9 mouse cellular contexts compared by ENCODE assay signal in genomic region chr11:95805527-95805926, GRCm38 (mm10). TPM values are rescaled to one million over a fixed set of nuclear protein-coding genes. Genes with fewer than 3 reads are reported as not detected.
DNase-seq lines count a peak whose midpoint lies in the region; ATAC-seq and TF ChIP-seq lines count a peak whose summit lies in the region.
"Had no signal": no experiment of that assay in that cellular context is flagged by ENCODE, and none has a peak within 500 bp of the region (broad histone marks: within the 10 kb centered on the region; RNA-seq: fewer than 3 reads in every experiment).

No protein-coding gene starts in this region.

- no peak overlapping the region for H3K27ac ChIP-seq in forebrain, embryonic 13.5 days
- no peak overlapping the region for H3K27ac ChIP-seq in forebrain, embryonic 11.5 days (ENCODE audit: low read depth, low read length)
- peak overlapping the region; percentile 9; the same call in 1 of the 2 replicates for H3K27ac ChIP-seq in heart, embryonic 16.5 days (ENCODE audit: low read length)
- H3K27ac ChIP-seq in layer of hippocampus, adult 2 months, result no peak overlapping the region
- H3K27ac ChIP-seq in midbrain, embryonic 13.5 days, result no peak overlapping the region

- H3K9me3 ChIP-seq in forebrain, embryonic 13.5 days (replicated peaks), result peaks cover 7% of the 10 kb centered on the region
- H3K9me3 ChIP-seq in forebrain, embryonic 11.5 days (ENCODE audit: control insufficient read depth, low read length), result no peaks in the 10 kb centered on the region; the same call in 1 of the 2 replicates
- peaks cover 7% of the 10 kb centered on the region for H3K9me3 ChIP-seq in G1E (replicated peaks)
- H3K9me3 ChIP-seq in heart, embryonic 16.5 days (replicated peaks; ENCODE audit: control insufficient read depth, low read length), result peaks cover 11% of the 10 kb centered on the region
- peaks cover 3% of the 10 kb centered on the region; the same call in 1 of the 2 replicates for H3K9me3 ChIP-seq in midbrain, embryonic 13.5 days

- no peak for ATAC-seq in forebrain, embryonic 13.5 days
- no peak for ATAC-seq in forebrain, embryonic 11.5 days (replicated peaks; ENCODE audit: low FRiP score)
- peak; percentile 38; the same call in 1 of the 2 replicates for ATAC-seq in G1E (ENCODE audit: extremely low read depth, insufficient number of reproducible peaks, low FRiP score, poor library complexity, severe bottlenecking)
- ATAC-seq in heart, embryonic 16.5 days (replicated peaks; ENCODE audit: extremely low read depth, insufficient read depth, low FRiP score), result peak; percentile 32; the same call in 1 of the 2 replicates
- ATAC-seq in megakaryocyte progenitor cell, adult 5-6 weeks (replicated peaks; ENCODE audit: poor library complexity), result peak; percentile 54
- ATAC-seq in midbrain, embryonic 13.5 days, result no peak

- no peaks in the 10 kb centered on the region for H3K36me3 ChIP-seq in forebrain, embryonic 13.5 days (ENCODE audit: poor library complexity, severe bottlenecking)
- H3K36me3 ChIP-seq in forebrain, embryonic 11.5 days (ENCODE audit: control insufficient read depth, insufficient read depth, low read length), result no peaks in the 10 kb centered on the region
- H3K36me3 ChIP-seq in G1E (replicated peaks), result no peaks in the 10 kb centered on the region
- no peaks in the 10 kb centered on the region for H3K36me3 ChIP-seq in heart, embryonic 16.5 days (ENCODE audit: control insufficient read depth, insufficient read depth)
- H3K36me3 ChIP-seq in midbrain, embryonic 13.5 days, result no peaks in the 10 kb centered on the region

- TF ChIP-seq CTCF in G1E (IDR thresholded peaks at IDR 0.05; ENCODE audit: low read depth, low read length), result no peak
- TF ChIP-seq CTCF in layer of hippocampus, adult 2 months (conservative IDR thresholded peaks at IDR 0.05), result no peak

- H3K27me3 ChIP-seq in forebrain, embryonic 13.5 days, result no peaks in the 10 kb centered on the region
- no peaks in the 10 kb centered on the region for H3K27me3 ChIP-seq in forebrain, embryonic 11.5 days (ENCODE audit: control insufficient read depth, insufficient read depth, low read length)
- H3K27me3 ChIP-seq in G1E (ENCODE audit: insufficient read depth, low read length), result no peaks in the 10 kb centered on the region
- H3K27me3 ChIP-seq in heart, embryonic 16.5 days (ENCODE audit: control insufficient read depth, insufficient read depth, low read length), result no peaks in the 10 kb centered on the region
- no peaks in the 10 kb centered on the region for H3K27me3 ChIP-seq in midbrain, embryonic 13.5 days

- no peak for DNase-seq in forebrain, embryonic 11.5 days (ENCODE audit: low spot score)
- no peak for DNase-seq in G1E (ENCODE audit: low spot score)
- DNase-seq in layer of hippocampus, adult 2 months (ENCODE audit: low spot score in 2 of 2), result no peak
- DNase-seq in neural tube, embryonic 10.5 days (ENCODE audit: extremely low spot score, low spot score), result no peak
- DNase-seq: gastrocnemius, postnatal 14 days had no signal

- no peak overlapping the region for H3K4me3 ChIP-seq in forebrain, embryonic 13.5 days
- H3K4me3 ChIP-seq in forebrain, embryonic 11.5 days (ENCODE audit: low read depth, low read length), result no peak overlapping the region
- peak overlapping the region; percentile 16; the same call in 1 of the 2 replicates for H3K4me3 ChIP-seq in G1E (ENCODE audit: low read depth, low read length)
- H3K4me3 ChIP-seq in heart, embryonic 16.5 days (ENCODE audit: low read length), result no peak overlapping the region
- no peak overlapping the region for H3K4me3 ChIP-seq in layer of hippocampus, adult 2 months
- H3K4me3 ChIP-seq in midbrain, embryonic 13.5 days (replicated peaks), result no peak overlapping the region

- no peaks in the 10 kb centered on the region for H3K4me1 ChIP-seq in forebrain, embryonic 13.5 days
- no peaks in the 10 kb centered on the region; the same call in 1 of the 2 replicates for H3K4me1 ChIP-seq in forebrain, embryonic 11.5 days (replicated peaks; ENCODE audit: control insufficient read depth, insufficient read depth, low read length)
- peaks cover 69% of the 10 kb centered on the region for H3K4me1 ChIP-seq in G1E (ENCODE audit: insufficient read depth, low read depth, low read length)
- H3K4me1 ChIP-seq in heart, embryonic 16.5 days (ENCODE audit: control insufficient read depth, insufficient read depth, low read length), result peaks cover 5% of the 10 kb centered on the region
- H3K4me1 ChIP-seq in midbrain, embryonic 13.5 days (replicated peaks), result peaks cover 7% of the 10 kb centered on the region

- no peak overlapping the region for H3K4me2 ChIP-seq in forebrain, embryonic 13.5 days
- no peak overlapping the region for H3K4me2 ChIP-seq in forebrain, embryonic 11.5 days (ENCODE audit: low read depth, low read length, severe bottlenecking)
- H3K4me2 ChIP-seq in heart, embryonic 16.5 days (ENCODE audit: low read depth, low read length), result no peak overlapping the region
- no peak overlapping the region for H3K4me2 ChIP-seq in midbrain, embryonic 13.5 days (replicated peaks)

- WGBS in forebrain, embryonic 13.5 days, result 51% methylated on average over 3 of the region's 3 CpGs
- WGBS in forebrain, embryonic 11.5 days, result 52% methylated on average over 3 of the region's 3 CpGs
- WGBS in heart, embryonic 16.5 days, result 14% methylated on average over 3 of the region's 3 CpGs
- 59% methylated on average over 3 of the region's 3 CpGs for WGBS in midbrain, embryonic 13.5 days

- H3K9ac ChIP-seq in forebrain, embryonic 13.5 days, result 0 out of 2 replicates have a peak overlapping the region, but pooled peaks have one; percentile 5
- no peak overlapping the region for H3K9ac ChIP-seq in forebrain, embryonic 11.5 days (ENCODE audit: low read length)
- no peak overlapping the region for H3K9ac ChIP-seq in heart, embryonic 16.5 days (ENCODE audit: low read length)
- H3K9ac ChIP-seq in midbrain, embryonic 13.5 days (replicated peaks), result no peak overlapping the region

RNA-seq across cellular contexts. Expression of gene Phospho1, which starts 18.8 kb away (rescaled TPM):
- polyA plus RNA-seq in forebrain, embryonic 13.5 days (2015; fragmentation: Nextera tagmentation; extraction: Ambion mirVana), result not detected in 2 replicates
- 0.51 TPM in 1 of 2 replicates, not detected in the other for polyA plus RNA-seq in forebrain, embryonic 11.5 days (2014; fragmentation: Nextera tagmentation; extraction: Ambion mirVana)
- total RNA-seq in G1E (2014; fragmentation: Nextera tagmentation), result 34.5 and 43.0 TPM in 2 replicates
- total RNA-seq in G1E (2017), result 7.0 and 7.4 TPM in 2 replicates
- polyA plus RNA-seq in G1E (2012), result 236 and 275 TPM in 2 replicates
- polyA plus RNA-seq in heart, embryonic 16.5 days (2015; fragmentation: Nextera tagmentation; extraction: Ambion mirVana), result 3.2 and 3.3 TPM in 2 replicates
- total RNA-seq in megakaryocyte progenitor cell, adult 5-6 weeks (2015), result 0.47 and 1.3 TPM in 2 replicates
- 0.62 TPM in 1 of 2 replicates, not detected in the other for total RNA-seq in megakaryocyte progenitor cell, adult 5-6 weeks (2017)
- 10 to 100 TPM; 48.8 to 63.0 TPM for total RNA-seq in layer of hippocampus, adult 2 months (2021)
- not detected in 2 replicates for polyA plus RNA-seq in midbrain, embryonic 13.5 days (2015; fragmentation: Nextera tagmentation; extraction: Ambion mirVana)

RNA-seq across cellular contexts. Expression of gene Gngt2, which starts 31.5 kb away (rescaled TPM):
- polyA plus RNA-seq in forebrain, embryonic 13.5 days (2015; fragmentation: Nextera tagmentation; extraction: Ambion mirVana), result 1.4 and 2.8 TPM in 2 replicates
- polyA plus RNA-seq in forebrain, embryonic 11.5 days (2014; fragmentation: Nextera tagmentation; extraction: Ambion mirVana), result 3.5 and 5.1 TPM in 2 replicates
- total RNA-seq in G1E (2014; fragmentation: Nextera tagmentation) (40.9 and 50.3 TPM in 2 replicates), G1E (2017) (31.0 and 33.6 TPM in 2 replicates)
- polyA plus RNA-seq in G1E (2012), result 11.8 and 15.0 TPM in 2 replicates
- polyA plus RNA-seq in heart, embryonic 16.5 days (2015; fragmentation: Nextera tagmentation; extraction: Ambion mirVana), result 30.3 and 34.7 TPM in 2 replicates
- total RNA-seq in megakaryocyte progenitor cell, adult 5-6 weeks (2015), result 4.3 and 9.3 TPM in 2 replicates
- total RNA-seq in megakaryocyte progenitor cell, adult 5-6 weeks (2017), result 4.0 TPM in 2 replicates
- total RNA-seq in layer of hippocampus, adult 2 months (2021), result 1 to 10 TPM; 2.6 to 4.5 TPM
- 2.7 and 3.8 TPM in 2 replicates for polyA plus RNA-seq in midbrain, embryonic 13.5 days (2015; fragmentation: Nextera tagmentation; extraction: Ambion mirVana)

RNA-seq across cellular contexts. Expression of gene Abi3, which starts 36.7 kb away (rescaled TPM):
- 0.96 and 1.5 TPM in 2 replicates for polyA plus RNA-seq in forebrain, embryonic 13.5 days (2015; fragmentation: Nextera tagmentation; extraction: Ambion mirVana)
- 0.97 and 1.1 TPM in 2 replicates for polyA plus RNA-seq in forebrain, embryonic 11.5 days (2014; fragmentation: Nextera tagmentation; extraction: Ambion mirVana)
- total RNA-seq in G1E (2014; fragmentation: Nextera tagmentation), result 22.7 and 29.2 TPM in 2 replicates
- 12.7 and 14.1 TPM in 2 replicates for total RNA-seq in G1E (2017)
- 56.9 and 79.3 TPM in 2 replicates for polyA plus RNA-seq in G1E (2012)
- 19.6 and 28.0 TPM in 2 replicates for polyA plus RNA-seq in heart, embryonic 16.5 days (2015; fragmentation: Nextera tagmentation; extraction: Ambion mirVana)
- 1.5 and 5.0 TPM in 2 replicates for total RNA-seq in megakaryocyte progenitor cell, adult 5-6 weeks (2015)
- total RNA-seq in megakaryocyte progenitor cell, adult 5-6 weeks (2017), result 1.8 and 3.0 TPM in 2 replicates
- total RNA-seq in layer of hippocampus, adult 2 months (2021), result 1 to 10 TPM; 3.3 to 6.8 TPM
- 1.1 and 1.6 TPM in 2 replicates for polyA plus RNA-seq in midbrain, embryonic 13.5 days (2015; fragmentation: Nextera tagmentation; extraction: Ambion mirVana)

Comparison
In these comparisons a context has a peak if more than half of its experiments do, and no peak if none do; other contexts are left out.
1. ATAC-seq: peak in G1E (single experiment), heart, embryonic 16.5 days (single experiment) and megakaryocyte progenitor cell, adult 5-6 weeks (single experiment); none in forebrain, embryonic 13.5 days (single experiment), forebrain, embryonic 11.5 days (single experiment) and midbrain, embryonic 13.5 days (single experiment).
2. RNA of gene Phospho1, which starts 18.8 kb away (polyA plus RNA-seq): 236 to 275 TPM in G1E; 3.2 to 3.3 TPM in heart, embryonic 16.5 days, 0.51 TPM in forebrain, embryonic 11.5 days, not detected in midbrain, embryonic 13.5 days and not detected in forebrain, embryonic 13.5 days; every median in the first group is over 10 times any median in the second.